Mouse (Mus musculus) lung, embryonic 14.5 days (tissue): ENCODE measurements around the gene Sf3a2. TPM values are rescaled to one million over a fixed set of nuclear protein-coding genes. Genes with fewer than 3 reads are reported as not detected.

Experiments used
- ATAC-seq: fragments of 200-750 bp; cut with Nextera tagmentation; 2 replicates; pipeline ENCODE4 v1.8.0; 2017; ENCODE audit warnings: mild to moderate bottlenecking, moderate TSS enrichment, moderate library complexity; ENCODE audit not compliant: insufficient read depth
- DNase-seq: peaks from one replicate; pipeline ENCODE4 v3.0.0-alpha.2; 2015
- H3K27ac ChIP-seq: fragments of 300-500 bp; sonication (generic); 2 replicates; pipeline ENCODE4 v1.5.1; 2014; ENCODE audit warnings: low read depth, mild to moderate bottlenecking, moderate library complexity
- H3K27me3 ChIP-seq: fragments of 300-500 bp; sonication (generic); 2 replicates; pipeline ENCODE4 v1.6.1; 2014; ENCODE audit warnings: low read length, control low read depth; ENCODE audit not compliant: insufficient read depth
- H3K36me3 ChIP-seq: fragments of 300-500 bp; sonication (generic); 2 replicates; pipeline ENCODE4 v1.6.1; 2014; ENCODE audit warnings: control low read depth; ENCODE audit not compliant: insufficient read depth
- H3K4me1 ChIP-seq: fragments of 300-500 bp; sonication (generic); 2 replicates; pipeline ENCODE4 v1.6.1; 2014; ENCODE audit warnings: antibody characterized with exemption, control low read depth; ENCODE audit not compliant: insufficient read depth
- H3K4me2 ChIP-seq: fragments of 300-500 bp; sonication (generic); 2 replicates; pipeline ENCODE4 v1.6.1; 2014; ENCODE audit warnings: mild to moderate bottlenecking
- H3K4me3 ChIP-seq: fragments of 300-500 bp; sonication (generic); 2 replicates; pipeline ENCODE4 v1.5.1; 2014; ENCODE audit warnings: low read depth, low read length
- H3K9ac ChIP-seq: fragments of 300-500 bp; sonication (generic); 2 replicates; pipeline ENCODE4 v1.6.1; 2014
- H3K9me3 ChIP-seq: fragments of 300-500 bp; sonication (generic); 2 replicates; pipeline ENCODE4 v1.6.1; 2016; ENCODE audit warnings: low read depth, low read length, control low read depth
- CTCF ChIP-seq: IDR thresholded peaks from 2 replicates; pipeline ENCODE4 v1.5.1; 2016; ENCODE audit warnings: antibody characterized with exemption, low read depth
- WGBS: fragments of 180-500 bp; shearing (Covaris S2); extraction: QIAGEN DNeasy Blood & Tissue Kit; methylation state at CpG from one replicate; pipeline ENCODE4 v1.1.7; 2014; 5-methylcytosine and 5-hydroxymethylcytosine counted together
- polyA plus RNA-seq: library from polyadenylated mRNA; unstranded; fragments of >200 nt; fragmentation: Nextera tagmentation; extraction: Ambion mirVana; gene quantifications from 2 replicates; pipeline ENCODE4 v1.2.1, GENCODE M21; 2014

The Sf3a2 gene
- polyA plus RNA-seq, 1 experiment from 2014 or later, result 98.4 TPM

DNA sequence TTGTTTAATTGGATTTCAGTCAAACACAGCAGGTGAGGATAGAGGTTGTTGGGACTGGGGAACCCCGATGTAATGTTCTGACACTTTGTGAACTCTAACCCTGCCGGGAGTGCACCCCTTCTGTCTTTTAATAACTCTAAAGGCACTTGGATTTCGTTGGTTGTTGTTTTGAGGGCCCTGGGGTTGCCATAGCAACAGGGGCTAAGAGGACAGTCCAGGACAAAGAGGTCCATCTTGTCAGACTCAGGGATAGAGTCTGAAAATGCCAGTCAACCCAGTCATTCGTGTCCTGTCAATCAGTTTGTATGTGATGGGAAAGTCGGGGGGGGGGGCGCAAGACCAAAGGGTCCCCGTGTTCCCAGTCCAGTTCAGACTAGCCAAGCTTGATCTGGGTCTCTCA, 34.8 kb downstream of the Sf3a2 start:
- DNase-seq, result no peak
- Histone ChIP-seq H3K36me3 (peaks cover 24% of the 10 kb centered on the region), H3K27me3 (peaks cover 42% of the 10 kb centered on the region), H3K9me3 (no peaks in the 10 kb centered on the region), H3K4me3 (no peak overlapping the region), H3K4me2 (no peak overlapping the region), H3K9ac (no peak overlapping the region), H3K4me1 (no peaks in the 10 kb centered on the region), H3K27ac (no peak overlapping the region)
- 59% methylated on average over 7 of the region's 7 CpGs for WGBS
- no peak for TF ChIP-seq CTCF
- ATAC-seq, result no peak

DNA sequence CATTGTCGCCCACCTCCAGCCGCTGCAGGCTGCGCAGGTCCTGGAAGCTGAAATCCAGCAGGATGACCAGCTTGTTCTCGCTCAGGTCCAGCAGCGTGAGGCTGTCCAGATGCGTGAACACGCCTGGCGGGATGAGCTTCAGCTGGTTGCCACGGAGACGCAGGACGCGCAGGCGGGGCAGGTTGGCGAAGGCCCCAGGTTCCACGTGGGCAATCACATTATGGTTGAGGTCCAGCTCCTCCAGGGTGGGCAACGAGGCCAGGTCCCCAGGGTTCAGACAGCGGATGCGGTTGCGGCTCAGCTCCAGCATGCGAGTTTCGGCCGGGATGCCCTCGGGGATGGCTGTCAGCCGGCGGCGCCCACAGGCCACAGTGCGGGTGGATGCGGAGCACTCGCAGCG, 37.6 kb downstream of the Sf3a2 start:
- peaks cover 42% of the 10 kb centered on the region for H3K27me3 ChIP-seq
- H3K9ac ChIP-seq, result no peak overlapping the region
- no peaks in the 10 kb centered on the region for H3K9me3 ChIP-seq
- H3K27ac ChIP-seq, result no peak overlapping the region
- no peak overlapping the region for H3K4me3 ChIP-seq
- H3K4me1 ChIP-seq, result no peaks in the 10 kb centered on the region
- 47% methylated on average over 30 of the region's 30 CpGs for WGBS
- DNase-seq (no peak), ATAC-seq (no peak)
- peaks cover under 1% of the 10 kb centered on the region for H3K36me3 ChIP-seq
- H3K4me2 ChIP-seq, result no peak overlapping the region
- no peak for TF ChIP-seq CTCF

DNA sequence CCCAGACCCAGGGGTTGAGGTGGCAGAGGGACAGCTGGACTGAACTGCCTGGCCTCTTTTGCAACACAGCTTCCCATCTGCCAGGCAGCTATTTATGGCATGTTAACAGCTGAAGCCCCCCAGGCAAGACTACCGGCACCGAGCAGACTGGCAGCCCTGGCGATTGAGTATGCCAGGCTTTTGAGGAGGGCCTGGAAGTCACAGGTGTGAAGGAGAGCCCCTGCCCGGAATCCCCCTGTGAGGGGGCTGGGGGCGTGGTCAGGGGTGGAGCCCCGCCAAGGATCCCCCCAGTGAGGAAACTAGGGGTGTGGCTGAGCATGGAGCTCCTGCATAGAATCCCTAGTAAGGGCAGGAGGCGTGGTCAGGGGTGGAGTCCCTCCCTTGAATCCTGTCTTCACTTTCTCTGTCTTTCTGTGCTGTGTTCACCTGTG, 39.0 kb downstream of the Sf3a2 start:
- no peak overlapping the region for H3K27ac ChIP-seq
- peaks cover 44% of the 10 kb centered on the region for H3K27me3 ChIP-seq
- DNase-seq (no peak), ATAC-seq (no peak)
- H3K4me3 ChIP-seq, result no peak overlapping the region
- no peaks in the 10 kb centered on the region for H3K4me1 ChIP-seq
- no peak for TF ChIP-seq CTCF
- no peak overlapping the region for H3K4me2 ChIP-seq
- no peak overlapping the region for H3K9ac ChIP-seq
- H3K9me3 ChIP-seq, result no peaks in the 10 kb centered on the region
- no peaks in the 10 kb centered on the region for H3K36me3 ChIP-seq
- WGBS, result 48% methylated on average over 7 of the region's 7 CpGs

DNA sequence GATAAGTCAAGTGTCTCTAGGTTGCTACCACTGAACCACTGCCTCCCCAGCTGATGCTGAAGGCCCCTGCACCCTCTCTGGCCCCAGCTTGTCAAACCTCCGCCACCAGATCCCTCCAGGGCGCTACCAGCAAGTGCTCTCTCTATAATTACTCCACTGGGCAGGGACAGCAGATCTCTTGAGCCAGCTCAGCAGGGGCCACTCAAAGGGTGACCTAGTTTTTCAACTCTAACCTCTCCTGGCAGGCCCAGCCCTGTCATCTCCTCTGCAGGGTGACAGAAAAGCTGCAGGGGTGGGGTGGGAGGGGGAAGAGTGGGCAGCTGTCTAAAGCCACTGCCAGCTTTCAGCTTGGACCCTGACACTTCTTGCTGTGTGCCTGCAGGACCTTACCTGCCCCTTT, 39.8 kb downstream of the Sf3a2 start:
- H3K4me1 ChIP-seq, result no peaks in the 10 kb centered on the region
- ATAC-seq, result no peak
- H3K9ac ChIP-seq, result no peak overlapping the region
- no peaks in the 10 kb centered on the region for H3K9me3 ChIP-seq
- H3K27me3 ChIP-seq, result peaks cover 53% of the 10 kb centered on the region
- H3K4me3 ChIP-seq, result no peak overlapping the region
- no peaks in the 10 kb centered on the region for H3K36me3 ChIP-seq
- TF ChIP-seq CTCF, result no peak
- DNase-seq, result no peak
- no peak overlapping the region for H3K27ac ChIP-seq
- H3K4me2 ChIP-seq, result no peak overlapping the region
- WGBS, result 14% methylated on average over 2 of the region's 2 CpGs

- ATAC-seq (no peak), DNase-seq (no peak)
- H3K9me3 ChIP-seq, result no peaks in the 10 kb centered on the region
- TF ChIP-seq CTCF, result no peak
- H3K27ac ChIP-seq, result no peak overlapping the region
- H3K36me3 ChIP-seq, result no peaks in the 10 kb centered on the region
- peaks cover 57% of the 10 kb centered on the region for H3K27me3 ChIP-seq
- no peak overlapping the region for H3K4me2 ChIP-seq
- no peaks in the 10 kb centered on the region for H3K4me1 ChIP-seq
- H3K4me3 ChIP-seq, result no peak overlapping the region
- 61% methylated on average over 2 of the region's 2 CpGs for WGBS
- no peak overlapping the region for H3K9ac ChIP-seq
Measured at GRCm38 (mm10) chr10:80838346-80838912, 40.4 kb downstream of the Sf3a2 start.

DNA sequence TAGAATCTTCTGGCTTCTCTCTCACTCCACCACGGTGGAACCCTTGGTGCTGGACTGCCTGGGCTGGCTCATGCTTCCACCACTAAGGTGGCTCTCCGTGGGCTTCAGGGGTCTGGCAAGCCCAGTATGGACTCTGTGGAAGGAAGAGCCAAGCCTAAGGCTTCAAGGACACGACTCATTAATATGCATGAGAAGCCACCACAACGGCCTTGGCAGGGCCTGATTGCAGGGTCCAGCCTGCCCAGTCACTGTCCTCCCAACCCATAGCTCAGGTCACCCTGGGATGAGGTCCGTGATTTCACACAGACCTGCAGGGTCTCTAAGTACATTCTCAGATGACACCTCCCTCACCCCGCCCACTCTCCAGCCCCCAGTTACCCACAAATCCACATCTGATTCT, 41.9 kb downstream of the Sf3a2 start:
- H3K27ac ChIP-seq, result no peak overlapping the region
- no peak for ATAC-seq
- no peaks in the 10 kb centered on the region for H3K36me3 ChIP-seq
- H3K4me1 ChIP-seq, result no peaks in the 10 kb centered on the region
- 55% methylated on average over 6 of the region's 6 CpGs for WGBS
- no peak overlapping the region for H3K4me3 ChIP-seq
- DNase-seq, result no peak
- peaks cover 57% of the 10 kb centered on the region for H3K27me3 ChIP-seq
- no peak overlapping the region for H3K9ac ChIP-seq
- H3K4me2 ChIP-seq, result no peak overlapping the region
- no peak for TF ChIP-seq CTCF
- no peaks in the 10 kb centered on the region for H3K9me3 ChIP-seq

GRCm38 (mm10) chr10:80841685-80842084, 43.7 kb downstream of the Sf3a2 start:
- Histone ChIP-seq H3K27me3 (peaks cover 51% of the 10 kb centered on the region), H3K9ac (no peak overlapping the region), H3K36me3 (no peaks in the 10 kb centered on the region), H3K4me2 (no peak overlapping the region), H3K9me3 (no peaks in the 10 kb centered on the region), H3K4me1 (no peaks in the 10 kb centered on the region), H3K27ac (no peak overlapping the region), H3K4me3 (no peak overlapping the region)
- 80% methylated on average over 2 of the region's 2 CpGs for WGBS
- TF ChIP-seq CTCF, result no peak
- ATAC-seq, result no peak
- DNase-seq, result no peak

GRCm38 (mm10) chr10:80842334-80842733, 44.3 kb downstream of the Sf3a2 start:
- Histone ChIP-seq H3K4me3 (no peak overlapping the region), H3K9ac (no peak overlapping the region), H3K27me3 (peaks cover 44% of the 10 kb centered on the region), H3K4me2 (no peak overlapping the region), H3K27ac (no peak overlapping the region), H3K36me3 (no peaks in the 10 kb centered on the region), H3K9me3 (no peaks in the 10 kb centered on the region), H3K4me1 (no peaks in the 10 kb centered on the region)
- DNase-seq (no peak), ATAC-seq (no peak)
- 78% methylated on average over 15 of the region's 15 CpGs for WGBS
- TF ChIP-seq CTCF, result no peak
